Mouse (Mus musculus): ENCODE measurements around the gene Vmn1r33. TPM values are rescaled to one million over a fixed set of nuclear protein-coding genes. Genes with fewer than 3 reads are reported as not detected.
"Not testable (repeated sequence)": the region's sequence is repeated elsewhere in the genome, so short reads cannot be mapped to it uniquely, and the experiment has no call there.

Vmn1r33 gene
- not detected for polyA plus RNA-seq (2017; shearing (Covaris generic))

GRCm38 (mm10) chr6:66618182-66618581 lies at the start of gene Vmn1r33:
Gene Vmn1r33 (minus strand): TSS chr6:66618282.
- ATAC-seq: not testable (repeated sequence)

DNA sequence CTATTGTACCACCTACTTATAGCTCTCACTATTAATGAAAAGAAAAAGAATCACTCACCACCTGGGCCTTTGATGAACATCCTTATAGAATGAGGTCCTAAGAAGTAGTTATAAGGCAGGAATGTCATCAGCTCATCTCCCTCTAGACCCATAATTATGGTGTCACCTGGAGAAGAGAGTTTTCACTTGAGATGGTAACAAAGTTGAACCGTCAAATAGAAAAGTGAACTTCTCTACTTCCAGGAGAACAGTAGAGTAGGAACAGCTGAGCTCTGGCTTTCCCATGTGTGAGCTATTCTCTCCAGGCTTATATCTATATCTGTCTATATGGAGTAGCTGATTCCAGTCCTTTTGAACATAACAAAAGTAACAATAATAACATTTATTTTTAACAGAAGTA lies 25.7 kb upstream of the Vmn1r33 start, which contains the start of gene Vmn1r34:
Vmn1r34 (minus strand) TSS at position 101 of the 400 bp plus-strand sequence.
- no peak for ATAC-seq

DNA sequence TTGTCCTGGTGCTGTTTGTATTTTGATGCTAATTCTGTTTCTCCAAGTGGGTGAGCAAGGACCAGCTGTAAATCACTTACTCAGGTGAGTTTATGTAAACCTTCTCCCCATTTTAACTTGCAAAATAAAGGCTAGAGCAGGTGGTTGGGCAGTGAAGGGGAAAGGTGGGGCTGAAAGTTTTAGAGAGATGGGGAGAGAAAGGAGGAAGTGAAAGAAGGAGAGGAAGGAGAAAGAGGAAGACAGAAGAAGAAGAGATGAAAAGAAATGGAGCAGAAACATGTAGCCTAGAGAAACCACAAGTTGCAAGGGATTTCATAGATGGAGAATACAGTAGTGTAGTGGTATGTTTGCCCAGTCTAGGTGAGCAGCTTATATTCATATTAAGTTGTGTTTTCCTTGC lies 22.3 kb downstream of the Vmn1r33 start:
- ATAC-seq: no peak

Other genes starting within 250 kb of the Vmn1r33 start
- gene Mad2l1, start 82.9 kb downstream of the Vmn1r33 start, polyA plus RNA-seq (2017; shearing (Covaris generic)): 100 to 1,000 TPM in 1 of 3 experiments, 10 to 100 TPM in 2; 27.1 to 108 (median 32.2) TPM
- under 1 TPM in 1 of 3 experiments, not detected in 2; 0.16 TPM for gene Vmn1r32, start 58.2 kb downstream of the Vmn1r33 start, polyA plus RNA-seq (2017; shearing (Covaris generic))
- not detected for gene Vmn1r34, start 25.6 kb upstream of the Vmn1r33 start, polyA plus RNA-seq (2017; shearing (Covaris generic))
- not detected for gene Vmn1r35, start 67.6 kb upstream of the Vmn1r33 start, polyA plus RNA-seq (2017; shearing (Covaris generic))
- not detected for gene Vmn1r36, start 100.9 kb upstream of the Vmn1r33 start, polyA plus RNA-seq (2017; shearing (Covaris generic))
- not detected for gene Vmn1r37, start 111.1 kb upstream of the Vmn1r33 start, polyA plus RNA-seq (2017; shearing (Covaris generic))
- gene Vmn1r38, start 164.3 kb upstream of the Vmn1r33 start, polyA plus RNA-seq (2017; shearing (Covaris generic)): under 1 TPM in 2 of 3 experiments, not detected in 1; 0.10 to 0.12 TPM
- gene Vmn1r39, start 192.3 kb upstream of the Vmn1r33 start, polyA plus RNA-seq (2017; shearing (Covaris generic)): not detected

Data from inflammation-experienced regulatory T-cells, adult 6 months (primary cell).